10 mouse cellular contexts compared by ENCODE assay signal in genomic region chr10:117559615-117560395, GRCm38 (mm10).
DNase-seq lines count a peak whose midpoint lies in the region; ATAC-seq and TF ChIP-seq lines count a peak whose summit lies in the region.
"Had no signal": no experiment of that assay in that cellular context is flagged by ENCODE, and none has a peak within 500 bp of the region (broad histone marks: within the 10 kb centered on the region; RNA-seq: fewer than 3 reads in every experiment).

No protein-coding gene starts in this region.

- DNase-seq in kidney, postnatal 0 days (ENCODE audit: low spot score): peak; percentile 41
- DNase-seq in kidney, adult 9 months: no peak
- peak; percentile 88 for DNase-seq in CH12.LX (ENCODE audit: extremely low read depth)
- DNase-seq in spleen, adult 12 weeks (ENCODE audit: low spot score): peak; percentile 42
- no peak for DNase-seq in frontal cortex, postnatal 10 days (ENCODE audit: low spot score in 2 of 2)
- no peak for DNase-seq in MN1 (ENCODE audit: low spot score)
- DNase-seq: cerebellum, postnatal 14 days; lung, postnatal 14 days had no signal

- in situ Hi-C loops in CH12.LX (cut with MboI; ENCODE audit: low pct_ligation_motif_present, low pct_unique_long_range_greater_than_20kb, low sequenced_read_pairs): no loop called here

- H3K79me2 ChIP-seq in CH12.LX (replicated peaks; ENCODE audit: control insufficient read depth, extremely low read depth, insufficient read depth, poor library complexity, severe bottlenecking): no peaks in the 10 kb centered on the region

- H3K9ac ChIP-seq in kidney, postnatal 0 days (ENCODE audit: low read depth, low read length): no peak overlapping the region
- no peak overlapping the region for H3K9ac ChIP-seq in CH12.LX (ENCODE audit: insufficient read depth, low read depth)
- no peak overlapping the region for H3K9ac ChIP-seq in embryonic facial prominence, embryonic 12.5 days

- 28% methylated on average over 17 of the region's 17 CpGs for WGBS in kidney, postnatal 0 days
- WGBS in embryonic facial prominence, embryonic 12.5 days: 50% methylated on average over 17 of the region's 17 CpGs

- H3K36me3 ChIP-seq in kidney, postnatal 0 days (ENCODE audit: insufficient read depth, low read length): no peaks in the 10 kb centered on the region
- no peaks in the 10 kb centered on the region for H3K36me3 ChIP-seq in CH12.LX (replicated peaks in 1 of 2; ENCODE audit: control insufficient read depth in 1 of 2, insufficient read depth in 1 of 2, low read length in 1 of 2)
- H3K36me3 ChIP-seq in embryonic facial prominence, embryonic 12.5 days: no peaks in the 10 kb centered on the region

- TF ChIP-seq POLR2A in CH12.LX (IDR thresholded peaks at IDR 0.05; ENCODE audit: low read depth, low read length): no peak

- no peak overlapping the region for H3K27ac ChIP-seq in kidney, postnatal 0 days
- H3K27ac ChIP-seq in CH12.LX (ENCODE audit: insufficient read depth, low read depth): no peak overlapping the region
- H3K27ac ChIP-seq in embryonic facial prominence, embryonic 12.5 days: no peak overlapping the region

- peaks cover 2% of the 10 kb centered on the region; the same call in 1 of the 2 replicates for H3K4me1 ChIP-seq in kidney, postnatal 0 days (replicated peaks; ENCODE audit: insufficient read depth, low read length)
- H3K4me1 ChIP-seq in CH12.LX (ENCODE audit: control insufficient read depth in 1 of 2, insufficient read depth in 2 of 2): peaks cover 2 to 29% of the 10 kb centered on the region in 2 experiments; a peak in 3 of 4 replicates
- H3K4me1 ChIP-seq in embryonic facial prominence, embryonic 12.5 days: 0 out of 2 replicates have a peak, but pooled peaks cover 4% of the 10 kb centered on the region

- H3K4me3 ChIP-seq in kidney, postnatal 0 days (replicated peaks; ENCODE audit: low read depth, low read length): no peak overlapping the region
- H3K4me3 ChIP-seq in CH12.LX (replicated peaks in 1 of 3; ENCODE audit: low read depth in 2 of 3, low read length in 2 of 3, poor library complexity in 1 of 3): no peak overlapping the region
- no peak overlapping the region for H3K4me3 ChIP-seq in embryonic facial prominence, embryonic 12.5 days
- H3K4me3 ChIP-seq: myocyte had no signal

- ATAC-seq in kidney, postnatal 0 days (replicated peaks; ENCODE audit: low FRiP score, low read depth): 0 out of 2 replicates have a peak, but pooled peaks have one; percentile 38
- 0 out of 2 replicates have a peak, but pooled peaks have one; percentile 41 for ATAC-seq in embryonic facial prominence, embryonic 12.5 days (ENCODE audit: insufficient number of reproducible peaks, insufficient read depth, low FRiP score, low TSS enrichment)

- TF ChIP-seq EP300 in CH12.LX (IDR thresholded peaks at IDR 0.05; ENCODE audit: low read length): peak; percentile 71; the same call in 1 of the 2 replicates

- no peaks in the 10 kb centered on the region for H3K27me3 ChIP-seq in kidney, postnatal 0 days (ENCODE audit: insufficient read depth, low read length)
- peaks cover 29% of the 10 kb centered on the region for H3K27me3 ChIP-seq in CH12.LX (replicated peaks)
- no peaks in the 10 kb centered on the region for H3K27me3 ChIP-seq in embryonic facial prominence, embryonic 12.5 days

- TF ChIP-seq CTCF in kidney, postnatal 0 days (IDR thresholded peaks at IDR 0.05; ENCODE audit: low read depth): no peak
- no peak for TF ChIP-seq CTCF in CH12.LX (conservative IDR thresholded peaks at IDR 0.05 in 1 of 2, IDR thresholded peaks at IDR 0.05 in 1 of 2; ENCODE audit: low read depth in 2 of 2, low read length in 2 of 2)

- no peaks in the 10 kb centered on the region for H3K9me3 ChIP-seq in kidney, postnatal 0 days (replicated peaks; ENCODE audit: low read length)
- no peaks in the 10 kb centered on the region for H3K9me3 ChIP-seq in CH12.LX (replicated peaks; ENCODE audit: low read length)
- no peaks in the 10 kb centered on the region for H3K9me3 ChIP-seq in embryonic facial prominence, embryonic 12.5 days

- dilution Hi-C loops in CH12.LX (cut with MboI; ENCODE audit: extremely low pct_ligation_motif_present, extremely low pct_unique_long_range_greater_than_20kb, low sequenced_read_pairs): no loop called here

- H3K4me2 ChIP-seq in kidney, postnatal 0 days (ENCODE audit: low read length): no peak overlapping the region
- peak overlapping the region; percentile 67 for H3K4me2 ChIP-seq in CH12.LX (ENCODE audit: insufficient read depth, low read depth, poor library complexity, severe bottlenecking)
- no peak overlapping the region for H3K4me2 ChIP-seq in embryonic facial prominence, embryonic 12.5 days (replicated peaks)

- no peak for TF ChIP-seq RAD21 in CH12.LX (IDR thresholded peaks at IDR 0.05; ENCODE audit: low read depth, low read length)

TF ChIP-seq in CH12.LX, 34 proteins besides CTCF, POLR2A, EP300 and RAD21:
- no peak for TF ChIP-seq GABPA (IDR thresholded peaks at IDR 0.05; ENCODE audit: insufficient replicate concordance, low read depth, low read length)
- TF ChIP-seq CHD1 (IDR thresholded peaks at IDR 0.05; ENCODE audit: low read depth, low read length): no peak
- TF ChIP-seq ETS1 (conservative IDR thresholded peaks at IDR 0.05; ENCODE audit: low read depth, low read length): peak; percentile 72
- TF ChIP-seq MXI1 (IDR thresholded peaks at IDR 0.05; ENCODE audit: low read depth, low read length): no peak
- no peak for TF ChIP-seq UBTF (IDR thresholded peaks at IDR 0.05; ENCODE audit: low read depth, low read length)
- TF ChIP-seq JUN (IDR thresholded peaks at IDR 0.05; ENCODE audit: insufficient read depth, low read depth, low read length): no peak
- TF ChIP-seq ZMIZ1 (IDR thresholded peaks at IDR 0.05; ENCODE audit: low read depth, low read length): no peak
- no peak for TF ChIP-seq USF1 (IDR thresholded peaks at IDR 0.05; ENCODE audit: low read depth, low read length)
- TF ChIP-seq ZKSCAN1 (IDR thresholded peaks at IDR 0.05; ENCODE audit: borderline replicate concordance, low read depth, low read length): no peak
- TF ChIP-seq USF2 (conservative IDR thresholded peaks at IDR 0.05; ENCODE audit: low read depth, low read length): no peak
- no peak for TF ChIP-seq RCOR1 (conservative IDR thresholded peaks at IDR 0.05; ENCODE audit: low read depth, low read length)
- no peak for TF ChIP-seq E2F4 (IDR thresholded peaks at IDR 0.05; ENCODE audit: insufficient replicate concordance, low read depth, low read length)
- TF ChIP-seq MEF2A (IDR thresholded peaks at IDR 0.05; ENCODE audit: borderline replicate concordance, low read depth, low read length): no peak; the same call in 1 of the 2 replicates
- no peak for TF ChIP-seq HCFC1 (IDR thresholded peaks at IDR 0.05; ENCODE audit: low read depth, low read length)
- TF ChIP-seq MAZ (IDR thresholded peaks at IDR 0.05; ENCODE audit: low read depth, low read length): no peak
- TF ChIP-seq TBP (conservative IDR thresholded peaks at IDR 0.05; ENCODE audit: low read depth, low read length): no peak
- TF ChIP-seq SIN3A (IDR thresholded peaks at IDR 0.05; ENCODE audit: low read length): 0 out of 2 replicates have a peak, but pooled peaks have one; percentile 34
- peak; percentile 83 for TF ChIP-seq BHLHE40 (IDR thresholded peaks at IDR 0.05; ENCODE audit: low read depth, low read length)
- TF ChIP-seq SMC3 (IDR thresholded peaks at IDR 0.05; ENCODE audit: low read depth, low read length): no peak
- TF ChIP-seq JUND (conservative IDR thresholded peaks at IDR 0.05; ENCODE audit: low read depth, low read length): no peak
- no peak for TF ChIP-seq MAFK (IDR thresholded peaks at IDR 0.05; ENCODE audit: insufficient replicate concordance, low read length)
- 0 out of 2 replicates have a peak, but pooled peaks have one; percentile 35 for TF ChIP-seq ELF1 (IDR thresholded peaks at IDR 0.05; ENCODE audit: low read depth, low read length)
- TF ChIP-seq CHD2 (IDR thresholded peaks at IDR 0.05; ENCODE audit: low read length): no peak
- TF ChIP-seq POLR2AphosphoS2 (IDR thresholded peaks at IDR 0.05; ENCODE audit: low read depth, low read length): no peak
- peak; percentile 96 for TF ChIP-seq TCF12 (IDR thresholded peaks at IDR 0.05; ENCODE audit: low read depth, low read length)
- no peak for TF ChIP-seq NELFE (IDR thresholded peaks at IDR 0.05; ENCODE audit: low read depth, low read length)
- peak; percentile 28; the same call in 1 of the 2 replicates for TF ChIP-seq ZNF384 (IDR thresholded peaks at IDR 0.05; ENCODE audit: low read depth, low read length)
- TF ChIP-seq IRF4 (IDR thresholded peaks at IDR 0.05; ENCODE audit: low read depth, low read length): peak; percentile 56; the same call in 1 of the 2 replicates
- no peak for TF ChIP-seq ZC3H11A (IDR thresholded peaks at IDR 0.05; ENCODE audit: low read depth, low read length)
- no peak for TF ChIP-seq KAT2A (IDR thresholded peaks at IDR 0.05; ENCODE audit: insufficient replicate concordance, low read length)

Comparison
In these comparisons a context has a peak if more than half of its experiments do, and no peak if none do; other contexts are left out.
1. DNase-seq: peak in kidney, postnatal 0 days (single experiment), CH12.LX (single experiment) and spleen, adult 12 weeks (single experiment); none in kidney, adult 9 months (single experiment), frontal cortex, postnatal 10 days (0 of 2) and MN1 (single experiment).